Mouse (Mus musculus) MEL (cell line): ENCODE measurements around the gene Elovl7. TPM values are rescaled to one million over a fixed set of nuclear protein-coding genes. Genes with fewer than 3 reads are reported as not detected.

Experiments used
- DNase-seq: peaks from one replicate; pipeline ENCODE4 v3.0.0; 2011; ENCODE audit warnings: low read depth, low spot score
- H3K27ac ChIP-seq: 2 replicates; pipeline ENCODE4 v1.5.1; 2012; ENCODE audit warnings: low read depth, mild to moderate bottlenecking, control low read depth, low read length, moderate library complexity; ENCODE audit not compliant: control insufficient read depth
- H3K27me3 ChIP-seq, 2 experiments: fragments of 150-350 bp in 1 of 2; sonication (generic) in 1 of 2; 2 replicates each; pipeline ENCODE4 v1.6.1; 2012; ENCODE audit warnings: low read length in 2 of 2, mild to moderate bottlenecking in 2 of 2, improper control_type of control experiment in 1 of 2, moderate library complexity in 1 of 2; ENCODE audit not compliant: insufficient read depth in 2 of 2, control insufficient read depth in 1 of 2
- H3K36me3 ChIP-seq, 2 experiments: 2 replicates each; pipeline ENCODE4 v1.6.1; 2012 to 2014; ENCODE audit warnings: low read length in 2 of 2, improper control_type of control experiment in 1 of 2, inconsistent platforms in 1 of 2, mild to moderate bottlenecking in 1 of 2; ENCODE audit not compliant: insufficient read depth in 2 of 2, control insufficient read depth in 1 of 2
- H3K4me1 ChIP-seq, 2 experiments: fragments of 150-350 bp in 1 of 2; sonication (generic) in 1 of 2; 2 replicates each; pipeline ENCODE4 v1.6.1; 2012; ENCODE audit warnings: low read length in 2 of 2, improper control_type of control experiment in 1 of 2, mild to moderate bottlenecking in 1 of 2; ENCODE audit not compliant: insufficient read depth in 2 of 2, control insufficient read depth in 1 of 2
- H3K4me3 ChIP-seq, 2 experiments: fragments of 150-350 bp in 1 of 2; sonication (generic) in 1 of 2; 2 replicates each; pipeline ENCODE4 v1.5.1; 2012; ENCODE audit warnings: low read depth in 2 of 2, low read length in 2 of 2, mild to moderate bottlenecking in 2 of 2, moderate library complexity in 2 of 2, control low read depth in 1 of 2, improper control_type of control experiment in 1 of 2; ENCODE audit not compliant: control insufficient read depth in 1 of 2, insufficient read depth in 1 of 2
- H3K79me2 ChIP-seq: 2 replicates; pipeline ENCODE4 v1.6.1; 2012; ENCODE audit warnings: mild to moderate bottlenecking, low read length, moderate library complexity; ENCODE audit not compliant: control insufficient read depth, poor library complexity, insufficient read depth
- H3K9ac ChIP-seq: 2 replicates; pipeline ENCODE4 v1.6.1; 2012; ENCODE audit warnings: low read depth, mild to moderate bottlenecking, control low read depth, low read length, moderate library complexity; ENCODE audit not compliant: control insufficient read depth, poor library complexity, severe bottlenecking
- H3K9me3 ChIP-seq: fragments of 150-350 bp; sonication (generic); replicated peaks from 2 replicates; pipeline ENCODE4 v1.6.1; 2012; ENCODE audit warnings: mild to moderate bottlenecking, low read length, improper control_type of control experiment, moderate library complexity; ENCODE audit not compliant: insufficient read depth
- BHLHE40 ChIP-seq: IDR thresholded peaks from 2 replicates; pipeline ENCODE4 v1.6.1; 2012; ENCODE audit warnings: low read depth, mild to moderate bottlenecking, inconsistent platforms, low read length, improper control_type of control experiment, borderline replicate concordance
- CHD2 ChIP-seq: IDR thresholded peaks from 2 replicates; pipeline ENCODE4 v1.6.1; 2011; ENCODE audit warnings: low read length, improper control_type of control experiment
- CTCF ChIP-seq, 3 experiments: IDR thresholded peaks in 2 of 3; conservative IDR thresholded peaks in 1 of 3; 2 replicates each; pipeline ENCODE4 v1.5.1; 2011 to 2012; ENCODE audit warnings: low read length in 3 of 3, low read depth in 2 of 3, mild to moderate bottlenecking in 2 of 3, improper control_type of control experiment in 1 of 3, inconsistent platforms in 1 of 3, mixed read lengths in 1 of 3, moderate library complexity in 1 of 3; ENCODE audit not compliant: control insufficient read depth in 1 of 3, insufficient read depth in 1 of 3, poor library complexity in 1 of 3, severe bottlenecking in 1 of 3
- ETS1 ChIP-seq: IDR thresholded peaks from 2 replicates; pipeline ENCODE4 v1.6.1; 2012; ENCODE audit warnings: low read depth, mild to moderate bottlenecking, inconsistent platforms, low read length, improper control_type of control experiment, moderate library complexity
- HCFC1 ChIP-seq: IDR thresholded peaks from 2 replicates; pipeline ENCODE4 v1.6.1; 2012; ENCODE audit warnings: low read depth, mild to moderate bottlenecking, inconsistent platforms, low read length, improper control_type of control experiment, moderate library complexity
- MAFK ChIP-seq: IDR thresholded peaks from 2 replicates; pipeline ENCODE4 v1.6.1; 2011; ENCODE audit warnings: low read depth, mild to moderate bottlenecking, low read length, improper control_type of control experiment, borderline replicate concordance
- MXI1 ChIP-seq: IDR thresholded peaks from 2 replicates; pipeline ENCODE4 v1.6.1; 2011; ENCODE audit warnings: mild to moderate bottlenecking, low read depth, low read length, improper control_type of control experiment
- MYB ChIP-seq: IDR thresholded peaks from 2 replicates; pipeline ENCODE4 v1.6.1; 2011; ENCODE audit warnings: mild to moderate bottlenecking, low read depth, low read length, improper control_type of control experiment
- MYC ChIP-seq: IDR thresholded peaks from 2 replicates; pipeline ENCODE4 v1.6.1; 2011; ENCODE audit warnings: low read depth, mild to moderate bottlenecking, low read length, improper control_type of control experiment, moderate library complexity
- POLR2AphosphoS2 ChIP-seq: IDR thresholded peaks from 2 replicates; pipeline ENCODE4 v1.6.1; 2011; ENCODE audit warnings: low read length, improper control_type of control experiment
- POLR2AphosphoS5 ChIP-seq: IDR thresholded peaks from 2 replicates; pipeline ENCODE4 v1.6.1; 2012; ENCODE audit warnings: low read depth, borderline replicate concordance, mild to moderate bottlenecking, inconsistent platforms, low read length, moderate library complexity, mixed read lengths
- RAD21 ChIP-seq: IDR thresholded peaks from 2 replicates; pipeline ENCODE4 v1.6.1; 2011; ENCODE audit warnings: mild to moderate bottlenecking, low read depth, low read length, improper control_type of control experiment
- SMC3 ChIP-seq: IDR thresholded peaks from 2 replicates; pipeline ENCODE4 v1.6.1; 2011; ENCODE audit warnings: low read depth, low read length, improper control_type of control experiment
- TBP ChIP-seq: IDR thresholded peaks from 2 replicates; pipeline ENCODE4 v1.8.0; 2011; ENCODE audit warnings: low read depth, low read length, improper control_type of control experiment
- UBTF ChIP-seq: IDR thresholded peaks from 2 replicates; pipeline ENCODE4 v1.6.1; 2012; ENCODE audit warnings: low read depth, mild to moderate bottlenecking, inconsistent platforms, low read length, improper control_type of control experiment, moderate library complexity, borderline replicate concordance; ENCODE audit not compliant: insufficient read depth
- USF2 ChIP-seq, 2 experiments: IDR thresholded peaks; 2 replicates each; pipeline ENCODE4 v1.6.1; 2011 to 2012; ENCODE audit warnings: improper control_type of control experiment in 2 of 2, low read length in 2 of 2, borderline replicate concordance in 1 of 2, inconsistent platforms in 1 of 2, low read depth in 1 of 2, mild to moderate bottlenecking in 1 of 2; ENCODE audit not compliant: insufficient read depth in 1 of 2
- ZKSCAN1 ChIP-seq: IDR thresholded peaks from 2 replicates; pipeline ENCODE4 v1.6.1; 2012; ENCODE audit warnings: low read depth, mild to moderate bottlenecking, inconsistent platforms, low read length, improper control_type of control experiment, moderate library complexity
- ZMIZ1 ChIP-seq: IDR thresholded peaks from 2 replicates; pipeline ENCODE4 v1.6.1; 2012; ENCODE audit warnings: low read depth, mild to moderate bottlenecking, inconsistent platforms, low read length, improper control_type of control experiment, moderate library complexity
- polyA plus RNA-seq, 2 experiments: library from polyadenylated mRNA; stranded (reverse) in 1 of 2; unstranded in 1 of 2; fragments of >175 nt in 1 of 2; fragments of >200 nt in 1 of 2; gene quantifications; 2 replicates each; pipeline versions ENCODE4 v1.2.1 to v1.2.4; 2012; ENCODE audit warnings: low replicate concordance in 2 of 2, low read depth in 1 of 2; ENCODE audit not compliant: insufficient read length in 2 of 2, insufficient read depth in 1 of 2, missing spikeins in 1 of 2
- total RNA-seq: library from RNA; depleted of rRNA; stranded (reverse); fragments of 300-350 nt; gene quantifications from 2 replicates; pipeline ENCODE4 v1.2.3, GENCODE M21; 2012

The Elovl7 gene
- total and polyA plus RNA-seq, 3 experiments, result not detected

- peaks cover 8 to 22% of the 10 kb centered on the region in 2 experiments for H3K4me1 ChIP-seq
- no peaks in the 10 kb centered on the region for H3K9me3 ChIP-seq
- DNase-seq, result peak; percentile 80
- H3K9ac ChIP-seq, result no peak overlapping the region
- no peak for TF ChIP-seq BHLHE40
- TF ChIP-seq ZKSCAN1, result no peak
- peak; percentile 18; the same call in 1 of the 2 replicates for TF ChIP-seq HCFC1
- no peak for TF ChIP-seq USF2 (IDR thresholded peaks at IDR 0.05; ENCODE audit: borderline replicate concordance in 1 of 2, insufficient read depth in 1 of 2, low read depth in 1 of 2, low read length in 2 of 2)
- TF ChIP-seq CHD2, result 0 out of 2 replicates have a peak, but pooled peaks have one; percentile 9
- TF ChIP-seq TBP, result no peak
- TF ChIP-seq MAFK, result 0 out of 2 replicates have a peak, but pooled peaks have one; percentile 53
- TF ChIP-seq UBTF, result no peak
- peak in 2 of 3 experiments; percentile 4 to 36; a peak in 2 of 6 replicates for TF ChIP-seq CTCF (IDR thresholded peaks at IDR 0.05 in 2 of 3, conservative IDR thresholded peaks at IDR 0.05 in 1 of 3; ENCODE audit: control insufficient read depth in 1 of 3, insufficient read depth in 1 of 3, low read depth in 2 of 3, low read length in 3 of 3, poor library complexity in 1 of 3, severe bottlenecking in 1 of 3)
- no peak for TF ChIP-seq MYB
- peak; percentile 94 for TF ChIP-seq ZMIZ1
- TF ChIP-seq SMC3, result peak; percentile 32
- TF ChIP-seq POLR2AphosphoS5, result no peak
- no peak for TF ChIP-seq RAD21
- no peak for TF ChIP-seq ETS1
- TF ChIP-seq POLR2AphosphoS2, result peak; percentile 12; the same call in 1 of the 2 replicates
- no peak for TF ChIP-seq MYC
- H3K4me3 ChIP-seq, result no peak overlapping the region
- H3K79me2 ChIP-seq, result peaks cover 5% of the 10 kb centered on the region
- peak overlapping the region; percentile 49; the same call in 1 of the 2 replicates for H3K27ac ChIP-seq
- peaks cover 0 to 29% of the 10 kb centered on the region in 2 experiments; a peak in 3 of 4 replicates for H3K36me3 ChIP-seq
- no peaks in the 10 kb centered on the region for H3K27me3 ChIP-seq
Observed at GRCm38 (mm10) chr13:108185530-108185929, 28.7 kb upstream of the Elovl7 start.

GRCm38 (mm10) chr13:108187994-108188393 lies 26.2 kb upstream of the Elovl7 start:
- H3K27ac ChIP-seq, result no peak overlapping the region; the same call in 1 of the 2 replicates
- peak overlapping the region; percentile 35; the same call in 1 of the 2 replicates for H3K9ac ChIP-seq
- no peaks in the 10 kb centered on the region for H3K27me3 ChIP-seq
- H3K9me3 ChIP-seq, result no peaks in the 10 kb centered on the region
- peaks cover 0 to 22% of the 10 kb centered on the region in 2 experiments; a peak in 3 of 4 replicates for H3K36me3 ChIP-seq
- H3K79me2 ChIP-seq, result peaks cover 5% of the 10 kb centered on the region
- no peak overlapping the region for H3K4me3 ChIP-seq
- H3K4me1 ChIP-seq, result peaks cover 0 to 18% of the 10 kb centered on the region in 2 experiments; a peak in 3 of 4 replicates
- peak; percentile 28 for DNase-seq
- TF ChIP-seq MXI1 (peak; percentile 41; the same call in 1 of the 2 replicates), TBP (no peak)
